Mouse (Mus musculus): ENCODE results near the gene Zp1.

The Zp1 gene

DNA sequence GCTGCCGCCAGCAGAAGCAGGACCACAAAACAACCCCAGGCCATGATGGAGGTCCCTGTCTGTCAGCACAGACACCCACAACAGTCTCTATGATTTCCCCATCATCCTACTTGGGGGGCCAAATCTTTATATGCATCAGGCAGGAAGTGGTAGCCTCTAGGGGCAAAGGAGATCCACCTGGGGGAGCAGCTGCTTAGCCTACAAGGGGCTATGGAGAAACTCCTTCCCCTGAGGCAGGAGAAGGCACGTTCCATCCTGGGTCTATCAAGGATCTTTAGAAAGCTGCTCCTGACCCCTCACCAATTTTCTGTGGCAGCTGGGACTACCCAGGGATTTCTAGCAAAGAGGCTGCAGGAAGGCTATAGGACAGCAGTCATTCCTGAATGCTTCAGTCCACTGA lies at the start of gene Zp1:
Gene Zp1, minus strand, starts transcription at position 101 of the 400 bp plus-strand sequence.
- DNase-seq (ENCODE audit: low read depth, low spot score) = no peak

DNA sequence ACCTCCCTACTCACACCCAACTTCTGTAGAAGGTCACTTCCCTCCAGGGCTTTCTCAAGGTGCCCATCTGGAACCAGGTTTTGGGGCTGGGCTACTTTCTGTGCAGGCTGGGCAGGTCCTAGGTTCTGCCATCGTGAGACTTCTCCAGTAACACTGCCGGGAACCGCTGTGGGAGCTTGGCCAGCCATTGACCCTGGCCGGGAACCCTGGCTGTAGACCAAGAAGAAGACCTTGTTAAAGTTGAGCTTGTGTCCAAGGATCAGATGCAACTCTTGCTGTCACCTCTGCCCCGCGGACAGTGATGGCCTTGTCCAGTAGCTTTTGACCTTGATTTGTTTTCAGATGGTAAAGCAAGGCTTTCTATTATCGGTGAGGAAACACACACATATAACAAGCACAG lies 48.1 kb upstream of the Zp1 start:
- DNase-seq (ENCODE audit: low read depth, low spot score) = no peak

DNA sequence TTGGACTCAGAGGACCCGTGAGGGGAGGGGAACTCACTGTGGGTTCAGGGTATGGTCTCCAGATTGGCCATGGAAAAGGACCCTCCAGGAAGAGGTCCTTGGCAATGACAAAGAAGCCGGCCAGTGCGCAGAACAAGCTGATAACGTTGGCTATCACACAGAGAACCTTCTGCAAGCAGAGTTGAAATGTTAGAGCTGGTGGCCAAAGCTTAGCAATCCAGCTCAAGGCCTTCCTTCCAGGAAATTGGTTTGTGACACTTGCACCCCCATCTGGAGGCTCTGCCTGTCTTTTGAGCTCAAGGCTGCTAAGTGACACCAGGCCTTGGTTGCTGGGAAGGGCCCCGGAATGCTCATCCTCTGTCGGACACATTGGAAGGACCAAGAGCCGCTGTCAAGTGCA lies 45.3 kb upstream of the Zp1 start:
- no peak for DNase-seq (ENCODE audit: low read depth, low spot score)

DNA sequence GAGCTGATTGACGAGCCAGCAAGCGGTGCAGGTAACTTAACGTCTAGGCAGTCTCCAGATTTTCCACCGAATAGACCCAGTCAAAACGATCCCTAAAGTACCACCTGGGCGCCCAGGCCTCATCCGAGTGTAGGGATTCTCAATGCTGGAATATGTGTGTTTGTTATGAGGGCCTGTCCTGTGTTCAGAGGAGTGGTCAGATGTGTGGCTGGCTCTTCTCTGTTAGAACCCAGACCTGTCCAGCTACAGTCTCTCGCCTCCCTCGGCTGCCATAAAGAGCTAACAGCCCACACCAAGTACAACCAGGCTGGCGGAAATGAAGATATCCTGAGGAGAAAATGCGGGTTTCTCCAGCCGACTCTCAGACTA lies 39.5 kb upstream of the Zp1 start:
- DNase-seq (ENCODE audit: low read depth, low spot score) = no peak

DNA sequence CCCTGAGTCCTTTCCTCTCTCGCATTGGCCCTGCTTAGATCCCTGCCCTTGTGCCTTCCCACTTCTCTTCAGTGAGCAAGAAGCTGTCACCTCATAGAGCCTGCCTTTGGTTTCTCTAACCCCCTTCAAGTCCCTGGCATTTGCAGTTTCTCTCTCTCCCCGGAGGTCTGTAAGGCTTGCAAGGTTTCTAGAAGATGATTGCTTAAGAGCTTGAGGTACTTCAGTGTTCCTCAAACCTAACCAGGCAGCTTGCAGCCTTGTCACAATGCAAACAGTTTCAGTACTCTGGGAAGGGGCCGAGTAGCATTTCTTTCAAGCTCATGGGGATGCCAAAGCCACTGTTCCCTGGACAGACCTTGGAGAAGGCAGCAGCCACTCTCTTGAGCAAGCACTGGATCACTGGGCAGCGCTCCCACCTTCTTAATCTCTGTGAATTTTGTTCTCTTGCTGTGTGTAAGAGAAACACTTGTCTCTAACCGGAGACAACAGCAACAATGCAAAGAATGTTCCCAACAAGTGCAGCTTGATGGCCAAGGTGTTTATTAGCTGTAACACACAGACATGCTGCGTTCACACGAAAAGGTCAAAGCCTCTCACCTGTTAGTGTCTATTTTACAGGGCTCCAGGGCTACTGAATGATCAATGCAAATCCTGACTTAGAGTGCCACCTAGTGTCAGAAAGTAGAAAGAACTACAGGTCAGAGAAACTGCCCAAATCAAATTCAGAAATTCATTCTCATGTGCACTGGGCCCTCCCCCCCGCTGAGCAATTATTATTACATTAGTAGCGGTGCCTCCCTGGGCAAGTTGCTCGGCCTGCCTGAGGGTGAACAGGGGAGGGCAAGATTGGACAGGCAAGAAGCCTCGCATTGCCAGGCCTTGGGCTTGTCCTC lies 38.9 kb upstream of the Zp1 start:
- DNase-seq (ENCODE audit: low read depth, low spot score) = peak; percentile 82

DNA sequence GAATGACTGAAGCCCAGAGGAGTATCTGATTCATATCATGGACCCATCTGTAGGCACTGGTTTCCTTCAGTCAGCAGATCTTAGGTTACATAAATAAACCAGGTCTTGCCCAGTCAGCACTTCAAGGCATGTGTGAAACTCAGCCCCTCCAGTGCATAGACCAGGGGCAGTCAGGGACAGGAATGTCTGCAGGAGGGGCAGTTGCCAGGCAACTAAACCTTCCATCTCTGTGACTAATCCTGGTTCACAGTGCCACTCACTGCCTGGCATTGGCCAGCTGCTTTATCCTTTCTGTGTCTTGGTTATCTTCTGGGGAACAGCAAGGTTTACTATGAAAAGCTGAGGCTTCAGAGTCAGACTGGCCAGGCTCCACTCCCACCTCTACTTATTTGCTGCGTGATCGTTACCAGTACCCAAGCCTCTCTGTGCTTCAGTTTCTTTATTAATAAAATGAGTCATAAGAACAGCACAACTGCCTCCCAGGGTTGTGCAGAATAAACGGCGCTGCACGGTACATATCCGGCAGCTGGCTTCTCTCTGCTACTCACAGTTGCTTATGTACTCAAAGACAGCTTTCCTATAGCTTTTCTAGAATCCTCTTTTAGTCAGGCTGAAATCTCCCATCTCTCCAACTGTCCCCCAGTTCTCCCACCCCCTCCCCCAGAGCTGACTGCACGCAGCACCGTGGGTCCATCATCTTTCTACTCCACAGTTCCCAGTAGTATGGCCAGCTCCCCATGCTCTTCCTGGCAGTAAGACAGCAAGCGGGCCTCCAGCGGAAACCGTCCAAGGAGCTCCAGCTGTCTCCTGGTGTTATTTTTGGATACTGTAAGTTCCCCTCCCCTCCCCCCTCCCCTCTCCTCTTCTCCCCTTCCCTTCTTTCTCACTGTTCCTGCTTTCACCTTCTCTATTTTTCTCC lies 31.8 kb upstream of the Zp1 start:
- peak; percentile 94 for DNase-seq (ENCODE audit: low read depth, low spot score)

DNA sequence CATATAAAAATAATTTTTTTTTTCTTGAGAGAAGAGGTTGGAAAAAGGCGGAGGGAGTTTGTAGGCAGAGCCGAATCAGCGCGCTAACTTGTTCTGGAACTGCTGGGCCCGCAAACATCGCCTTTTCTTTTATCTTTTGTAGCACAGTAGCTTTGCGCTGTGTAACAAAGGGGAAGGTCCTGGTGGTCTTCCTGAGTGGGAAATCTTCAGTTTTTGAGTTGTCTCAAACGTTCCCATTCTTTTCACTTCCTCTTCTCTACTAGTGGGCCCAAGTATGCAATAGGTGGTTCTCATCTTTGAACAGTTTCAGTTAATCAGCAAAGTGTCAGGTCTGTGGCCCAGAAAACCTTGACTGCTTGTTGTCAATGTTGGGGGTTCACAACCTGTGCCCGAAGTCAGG lies 29.1 kb upstream of the Zp1 start:
- DNase-seq (ENCODE audit: low read depth, low spot score) = no peak

DNA sequence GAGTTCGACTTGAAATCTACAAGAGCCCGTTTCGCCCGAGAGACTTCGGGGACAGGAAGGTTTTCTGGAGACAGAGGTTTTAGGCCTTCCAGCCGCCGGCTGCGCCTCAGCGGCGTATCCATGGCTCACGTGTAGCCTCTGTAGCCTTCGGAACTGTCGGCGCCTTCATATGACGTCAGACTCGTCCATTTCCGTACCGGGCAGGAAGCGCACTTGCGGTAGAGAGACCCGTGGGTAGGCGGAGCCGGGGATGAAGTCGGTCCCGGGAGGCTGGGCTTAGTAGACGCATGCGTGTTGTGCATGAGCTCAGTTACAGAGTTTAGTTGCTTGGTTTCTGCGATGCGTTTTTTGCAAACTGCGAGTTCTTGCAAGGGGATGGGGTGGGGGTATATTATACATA lies 28.7 kb upstream of the Zp1 start, which contains the start of gene Ccdc86:
Gene Ccdc86, minus strand, starts transcription at position 155 of the 400 bp plus-strand sequence.
- peak; percentile 99 for DNase-seq (ENCODE audit: low read depth, low spot score)

DNA sequence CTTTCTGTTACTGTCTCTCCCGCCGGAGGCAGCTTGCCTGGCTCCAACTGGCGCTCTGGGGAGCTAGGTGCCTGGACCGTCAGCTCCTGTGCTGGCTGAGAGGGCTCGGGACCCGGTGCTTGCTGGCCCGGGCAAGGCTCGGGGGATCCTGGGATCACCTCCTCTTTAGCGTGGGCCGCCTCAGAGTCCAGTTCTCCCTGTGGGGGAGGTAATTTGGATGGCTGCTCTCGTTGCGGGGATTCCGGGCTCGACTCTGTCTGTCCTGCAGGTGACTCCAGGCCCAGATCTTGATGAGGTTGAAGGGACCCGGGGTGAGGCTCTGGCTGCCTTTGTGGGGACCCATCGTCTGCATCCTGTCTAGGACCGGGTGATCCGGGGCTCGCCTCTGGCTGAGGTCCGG lies 28.0 kb upstream of the Zp1 start:
- DNase-seq (ENCODE audit: low read depth, low spot score) = no peak

DNA sequence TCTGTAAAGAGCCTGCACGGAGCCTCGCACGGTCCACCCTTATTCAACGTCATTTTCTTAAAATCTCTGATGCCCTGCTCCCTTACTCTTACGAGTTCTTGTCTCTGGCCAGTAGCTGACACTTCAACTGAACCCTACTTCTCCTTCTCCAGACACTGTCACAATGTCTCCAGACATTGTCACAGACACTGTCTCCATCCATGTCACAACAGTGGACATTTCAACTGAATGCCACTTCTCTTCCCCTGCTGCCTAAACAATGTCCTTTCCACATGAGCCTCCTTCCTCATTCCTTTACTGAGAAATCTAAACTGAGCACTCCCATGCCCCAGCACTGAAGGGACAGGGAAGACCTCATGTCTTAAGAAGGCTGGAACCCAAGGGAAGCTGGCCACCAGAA lies 26.8 kb upstream of the Zp1 start:
- DNase-seq (ENCODE audit: low read depth, low spot score) = no peak

DNA sequence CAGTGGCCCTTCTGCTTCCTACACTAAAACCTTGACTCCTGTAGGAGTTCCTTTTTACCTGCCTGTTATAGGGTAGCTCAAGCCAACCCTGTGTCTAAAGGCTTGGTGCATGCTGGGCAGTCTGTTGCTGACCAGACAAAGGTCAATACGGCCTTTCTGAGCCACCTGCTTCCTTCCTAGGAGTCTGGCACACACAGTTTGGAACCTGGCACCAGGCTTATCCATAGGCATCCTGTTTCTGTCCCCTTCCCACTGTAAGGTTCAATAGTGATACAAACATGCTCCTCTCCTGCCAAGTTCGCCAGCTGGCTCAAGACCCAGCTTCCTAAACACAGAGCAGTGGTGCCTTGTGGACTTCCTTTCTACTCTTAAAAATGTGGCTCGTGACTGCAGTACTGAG lies 26.1 kb upstream of the Zp1 start:
- no peak for DNase-seq (ENCODE audit: low read depth, low spot score)

DNA sequence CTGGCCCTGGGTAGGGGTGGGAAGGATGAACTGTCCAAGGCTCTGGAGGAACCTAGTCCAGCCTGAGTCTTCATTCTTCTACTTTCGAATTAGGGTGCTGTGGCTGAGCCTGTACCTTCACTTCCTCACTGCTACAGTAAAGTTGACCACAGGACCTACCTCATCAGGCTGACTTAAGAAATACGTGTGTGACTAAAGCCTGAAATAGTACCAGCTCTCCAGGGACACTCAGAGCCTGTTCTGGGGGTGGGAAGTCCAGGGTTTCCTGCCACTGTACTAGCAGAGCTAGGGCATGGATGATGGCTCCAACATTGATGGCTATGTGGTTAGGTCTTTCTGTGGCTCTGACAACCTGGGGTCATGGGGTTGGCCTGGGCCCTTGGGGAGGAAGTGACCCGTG lies 23.5 kb upstream of the Zp1 start:
- no peak for DNase-seq (ENCODE audit: low read depth, low spot score)

DNA sequence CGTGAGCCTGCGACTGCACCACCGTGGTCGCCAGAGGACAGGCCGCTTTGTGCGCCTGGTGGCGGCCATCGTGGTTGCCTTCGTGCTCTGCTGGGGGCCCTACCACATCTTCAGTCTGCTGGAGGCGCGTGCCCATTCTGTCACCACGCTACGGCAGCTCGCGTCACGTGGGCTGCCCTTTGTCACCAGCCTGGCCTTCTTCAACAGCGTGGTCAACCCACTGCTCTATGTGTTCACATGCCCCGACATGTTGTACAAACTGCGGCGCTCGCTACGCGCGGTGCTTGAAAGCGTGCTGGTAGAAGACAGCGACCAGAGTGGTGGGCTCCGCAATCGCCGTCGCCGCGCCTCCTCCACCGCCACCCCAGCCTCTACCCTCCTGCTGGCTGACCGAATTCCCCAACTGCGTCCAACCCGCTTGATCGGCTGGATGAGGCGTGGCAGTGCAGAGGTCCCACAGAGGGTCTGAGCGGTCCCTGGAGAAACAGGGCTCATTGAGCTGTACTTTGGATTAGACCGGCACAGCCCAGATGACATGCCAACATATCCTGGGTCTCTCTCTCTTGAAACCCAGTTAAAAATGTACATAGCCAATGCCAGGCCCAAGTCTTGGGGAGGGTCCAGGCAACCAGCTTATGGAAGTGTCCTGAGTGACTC lies 20.5 kb upstream of the Zp1 start:
- DNase-seq (ENCODE audit: low read depth, low spot score) = no peak

DNA sequence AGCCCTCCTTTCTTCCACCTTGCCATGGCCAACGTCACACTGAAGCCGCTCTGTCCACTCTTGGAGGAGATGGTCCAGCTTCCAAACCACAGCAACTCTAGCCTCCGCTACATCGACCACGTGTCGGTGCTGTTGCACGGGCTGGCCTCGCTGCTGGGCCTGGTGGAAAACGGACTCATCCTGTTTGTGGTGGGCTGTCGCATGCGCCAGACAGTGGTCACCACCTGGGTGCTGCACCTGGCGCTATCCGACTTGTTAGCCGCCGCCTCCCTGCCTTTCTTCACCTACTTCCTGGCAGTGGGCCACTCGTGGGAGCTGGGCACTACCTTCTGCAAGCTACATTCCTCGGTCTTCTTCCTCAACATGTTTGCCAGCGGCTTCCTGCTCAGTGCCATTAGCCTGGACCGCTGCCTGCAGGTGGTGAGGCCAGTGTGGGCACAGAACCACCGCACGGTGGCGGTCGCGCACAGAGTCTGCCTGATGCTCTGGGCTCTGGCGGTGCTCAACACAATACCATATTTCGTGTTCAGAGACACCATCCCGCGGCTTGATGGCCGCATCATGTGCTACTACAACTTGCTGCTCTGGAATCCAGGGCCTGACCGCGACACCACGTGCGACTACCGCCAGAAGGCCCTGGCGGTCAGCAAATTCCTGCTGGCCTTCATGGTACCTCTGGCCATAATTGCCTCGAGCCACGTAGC lies 19.8 kb upstream of the Zp1 start:
- no peak for DNase-seq (ENCODE audit: low read depth, low spot score)

DNA sequence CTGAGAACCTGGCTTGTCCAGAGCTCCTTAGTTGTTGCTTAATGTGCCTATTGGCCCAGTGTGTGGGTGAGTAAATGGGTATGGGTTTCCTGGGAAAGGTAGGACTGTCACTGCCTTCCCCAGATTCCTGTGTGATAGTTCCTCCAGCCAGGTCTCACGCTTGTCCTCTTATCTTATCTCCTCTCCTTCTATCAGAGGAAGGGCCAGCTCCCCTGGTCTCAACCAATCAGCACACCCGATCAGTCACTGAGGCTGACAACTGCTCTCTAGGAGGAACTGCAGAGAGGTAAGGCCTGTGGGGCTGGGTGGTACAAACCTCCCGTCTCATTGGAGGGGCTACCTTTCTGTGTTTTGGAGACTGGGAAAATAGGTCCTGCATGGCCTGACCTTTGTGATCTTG lies 18.3 kb upstream of the Zp1 start:
- DNase-seq (ENCODE audit: low read depth, low spot score) = no peak

DNA sequence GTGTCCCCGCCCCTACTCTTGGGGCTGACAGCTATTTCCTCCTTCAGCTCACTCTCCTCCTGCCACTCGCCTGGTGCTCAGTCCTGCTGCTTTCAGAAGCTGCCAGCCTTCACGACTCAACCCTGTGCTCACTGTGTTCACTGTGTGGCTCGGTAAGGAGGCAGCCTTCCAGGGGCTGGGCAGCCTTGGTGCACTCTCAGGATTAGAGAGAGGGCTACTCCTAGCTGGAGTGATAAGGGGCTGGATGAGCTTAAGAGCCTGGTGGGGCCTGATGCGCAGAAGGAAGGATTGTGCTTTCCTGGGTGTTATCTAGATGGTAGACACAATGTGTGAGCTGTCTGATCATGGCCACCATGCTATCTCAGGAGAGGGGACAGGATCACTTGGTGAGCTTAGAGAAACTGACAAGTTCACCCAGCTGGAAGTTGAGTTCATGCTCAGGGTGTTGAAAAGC lies 16.7 kb upstream of the Zp1 start, which contains the start of gene Ptgdr2:
Gene Ptgdr2, plus strand, starts transcription at position 51 of the 454 bp plus-strand sequence.
- no peak for DNase-seq (ENCODE audit: low read depth, low spot score)

DNA sequence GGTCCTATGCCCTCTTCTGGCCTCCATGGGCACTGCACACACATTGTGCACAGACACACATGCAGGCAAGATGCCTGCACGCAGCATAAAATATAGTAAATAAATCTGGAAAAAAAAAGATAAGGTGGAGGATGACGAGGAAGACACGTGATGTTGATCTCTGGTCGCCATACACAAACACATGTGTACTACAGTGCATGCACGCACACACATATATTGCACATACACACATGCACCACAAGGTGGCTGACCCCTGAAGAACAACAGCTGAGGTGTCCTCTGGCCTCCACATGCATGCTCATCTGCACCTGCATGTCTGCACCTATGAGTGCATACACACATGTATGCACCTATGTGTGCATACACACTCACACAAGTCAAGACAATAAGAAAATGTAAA lies 15.6 kb upstream of the Zp1 start:
- no peak for DNase-seq (ENCODE audit: low read depth, low spot score)

DNA sequence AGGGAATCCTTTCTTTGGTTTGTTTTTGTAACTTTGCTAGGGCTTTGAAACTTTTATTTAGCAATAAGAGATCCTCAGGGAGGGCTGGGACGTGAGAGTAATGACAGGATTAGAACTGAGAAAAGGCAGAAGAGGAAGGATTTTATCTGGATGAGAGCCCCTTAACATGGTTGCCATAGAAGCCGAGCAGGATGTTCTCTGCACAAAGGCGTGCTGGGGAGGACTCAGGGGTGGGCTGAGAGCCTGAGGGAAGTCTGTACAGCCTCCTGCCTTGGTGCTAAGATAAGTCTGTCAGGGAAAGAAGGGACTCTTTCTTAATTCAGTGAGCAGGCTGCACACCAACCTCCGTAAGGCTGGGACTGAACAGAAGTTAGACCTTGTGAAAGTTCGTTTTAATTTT lies 14.6 kb upstream of the Zp1 start:
- DNase-seq (ENCODE audit: low read depth, low spot score) = no peak

DNA sequence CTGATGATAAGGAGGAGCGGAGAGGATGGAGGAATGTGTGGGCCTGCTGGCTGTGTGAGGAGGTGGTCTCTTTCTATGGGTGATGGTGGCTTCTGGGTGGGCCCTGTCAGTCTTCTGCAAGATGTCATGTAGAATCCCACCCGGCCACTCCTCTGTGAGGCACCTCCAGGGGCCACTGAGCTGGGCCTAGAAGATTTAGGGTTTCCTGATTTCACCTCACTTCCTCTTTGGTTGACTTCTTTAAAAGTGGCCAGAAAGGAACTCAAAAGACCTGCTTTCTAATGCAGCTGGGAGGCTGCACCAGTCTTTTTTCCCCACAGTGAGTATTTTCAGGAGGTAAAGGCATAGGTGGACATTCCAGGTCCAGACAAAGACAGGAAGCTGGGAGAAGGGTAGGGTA lies 10.2 kb upstream of the Zp1 start:
- no peak for DNase-seq (ENCODE audit: low read depth, low spot score)

DNA sequence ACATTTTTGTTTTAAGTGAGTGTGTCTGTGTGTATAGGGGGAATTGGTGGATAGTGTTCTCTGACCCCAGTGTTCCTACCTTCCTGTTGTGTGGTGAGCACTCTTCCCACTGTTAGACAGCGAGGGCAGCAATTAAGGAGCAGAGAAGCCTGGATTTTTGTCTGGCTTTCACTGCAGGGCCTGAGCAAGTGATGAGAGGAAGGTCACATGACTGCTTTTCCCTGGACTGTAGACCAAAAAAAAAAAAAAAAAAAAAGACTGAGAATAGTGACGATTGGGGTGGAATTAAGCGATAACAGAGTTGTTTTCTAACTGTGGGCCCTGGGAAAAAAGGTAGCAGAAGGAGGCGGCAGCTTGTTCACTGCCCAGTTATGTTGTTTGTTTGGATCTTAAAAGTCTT lies 6.2 kb upstream of the Zp1 start:
- no peak for DNase-seq (ENCODE audit: low read depth, low spot score)

DNA sequence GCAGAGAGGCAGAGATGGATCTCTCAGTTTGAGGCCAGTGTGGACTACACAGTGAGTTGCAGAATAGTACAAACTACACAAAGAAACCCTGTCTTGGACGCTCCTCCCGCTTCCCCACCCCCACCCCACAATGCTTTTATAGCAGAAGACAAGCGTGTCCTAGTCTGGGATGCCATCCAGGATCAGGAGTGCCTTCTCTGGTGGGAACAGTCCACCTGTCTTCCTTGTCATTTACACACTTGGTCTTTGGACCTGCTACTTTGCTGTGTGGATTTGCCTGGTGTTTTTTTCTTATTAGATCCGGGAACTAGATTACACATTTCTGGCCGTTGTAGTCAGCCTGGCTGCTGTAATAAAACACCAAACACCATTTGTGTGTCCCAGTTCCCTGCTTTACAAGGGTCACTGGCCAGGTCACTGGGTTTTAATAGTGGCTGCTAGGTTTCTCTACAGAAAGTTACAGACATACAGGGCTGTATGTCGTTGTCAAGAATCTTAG lies 5.7 kb upstream of the Zp1 start:
- no peak for DNase-seq (ENCODE audit: low read depth, low spot score)

Data from skeletal muscle tissue, adult 2 months (tissue).